Mouse (Mus musculus): ENCODE results near the gene Sh2d1b2.
"Not testable (repeated sequence)": the region's sequence is repeated elsewhere in the genome, so short reads cannot be mapped to it uniquely, and the experiment has no call there.

The Sh2d1b2 gene

DNA sequence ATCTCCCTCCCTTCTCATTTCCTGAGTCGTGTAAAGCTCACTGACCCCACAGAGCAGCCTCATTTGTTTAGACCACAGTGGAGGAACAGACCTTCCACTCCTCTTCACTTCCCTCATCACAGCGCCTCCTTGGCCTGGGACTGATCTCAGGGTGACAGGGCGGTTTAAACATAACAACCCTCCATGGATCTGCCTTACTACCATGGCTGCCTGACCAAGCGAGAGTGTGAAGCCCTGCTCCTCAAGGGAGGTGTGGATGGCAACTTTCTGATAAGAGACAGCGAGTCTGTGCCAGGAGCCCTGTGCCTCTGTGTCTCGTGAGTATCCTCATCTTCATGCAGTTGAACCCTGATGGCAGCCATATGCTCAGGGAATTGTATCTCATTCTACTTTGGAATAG lies at the start of gene Sh2d1b2:
Gene Sh2d1b2 (plus strand): TSS at position 62 of the 400 bp plus-strand sequence.
- not testable (repeated sequence) for DNase-seq (ENCODE audit: extremely low read depth, insufficient read length, low spot score)

DNA sequence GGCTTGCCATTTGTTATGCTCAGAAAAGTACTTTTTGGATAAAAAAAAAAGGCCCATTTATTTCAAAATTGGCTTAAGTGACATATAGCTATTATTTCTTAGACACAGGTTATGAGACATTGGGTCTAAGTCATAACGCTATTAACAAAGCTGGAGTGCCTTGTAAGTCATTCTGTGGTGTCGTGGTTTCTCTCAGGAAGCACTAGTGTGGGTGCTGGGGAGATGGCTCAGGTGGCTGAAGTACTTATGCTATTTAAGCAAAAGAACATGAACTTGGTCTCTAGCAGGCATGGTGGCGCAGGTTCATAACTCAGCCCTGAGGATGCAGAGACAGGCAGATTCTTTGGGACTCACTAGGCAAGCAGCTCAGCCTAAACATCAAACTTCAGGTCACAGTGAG lies 47.4 kb upstream of the Sh2d1b2 start:
- DNase-seq (ENCODE audit: extremely low read depth, insufficient read length, low spot score) = no peak

DNA sequence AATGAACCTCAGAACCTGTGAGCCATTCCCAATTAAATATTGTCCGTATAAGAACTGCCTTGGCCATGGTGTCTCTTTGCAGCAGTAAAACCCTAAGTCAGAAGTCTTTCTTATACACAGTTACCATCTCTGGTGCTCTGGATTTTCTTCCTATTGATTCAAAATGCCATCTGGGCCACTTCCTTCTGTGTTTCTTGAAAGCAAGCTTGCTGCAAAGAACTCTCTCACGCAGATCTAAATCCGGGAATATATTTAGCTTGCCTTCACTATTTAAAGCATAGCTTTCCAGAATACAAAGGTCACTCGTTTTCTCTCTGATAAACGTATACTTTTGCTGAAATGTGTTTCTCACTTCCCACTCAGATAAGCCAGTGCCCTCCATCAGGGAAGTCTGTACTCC lies 46.0 kb upstream of the Sh2d1b2 start:
- no peak for DNase-seq (ENCODE audit: extremely low read depth, insufficient read length, low spot score)

DNA sequence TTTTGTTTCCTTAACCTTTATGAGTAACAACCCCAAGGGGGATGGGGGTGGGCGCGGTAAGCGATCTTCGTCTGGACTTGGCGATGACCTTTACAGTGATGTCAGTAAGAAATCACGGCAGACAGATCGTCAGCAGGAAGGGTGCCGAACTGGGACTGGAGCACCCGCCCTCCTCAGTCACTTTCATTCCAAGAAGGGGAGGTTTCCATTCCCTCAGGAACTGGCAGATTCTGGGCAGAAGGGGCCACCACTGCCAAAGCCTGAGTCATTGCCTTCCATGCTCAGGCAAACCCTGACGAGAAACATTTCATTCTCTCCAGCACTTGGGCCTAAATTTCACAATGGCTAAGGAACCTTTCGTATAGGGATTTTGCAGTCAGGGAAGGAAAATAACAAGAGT lies 43.9 kb upstream of the Sh2d1b2 start:
- peak; percentile 77 for DNase-seq (ENCODE audit: extremely low read depth, insufficient read length, low spot score)

DNA sequence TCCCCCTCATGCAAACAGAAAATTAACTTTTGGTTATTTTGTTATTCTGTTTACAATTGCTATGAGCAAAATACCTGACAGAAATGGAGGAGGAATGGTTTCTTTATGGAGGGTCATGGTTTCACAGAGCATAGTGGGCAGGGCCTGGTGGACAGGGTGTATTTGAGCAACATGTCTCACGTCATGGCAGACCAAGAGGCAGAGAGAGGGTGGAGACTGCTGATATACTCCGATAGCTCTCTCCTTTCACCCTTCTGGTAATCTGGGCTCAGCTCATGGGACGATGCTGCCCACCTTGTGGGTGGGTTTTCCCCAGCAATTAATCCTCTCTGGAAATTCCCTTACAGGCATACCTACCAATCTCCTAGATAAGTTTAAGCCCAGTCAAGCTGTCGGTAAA lies 42.3 kb upstream of the Sh2d1b2 start:
- DNase-seq (ENCODE audit: extremely low read depth, insufficient read length, low spot score) = no peak

DNA sequence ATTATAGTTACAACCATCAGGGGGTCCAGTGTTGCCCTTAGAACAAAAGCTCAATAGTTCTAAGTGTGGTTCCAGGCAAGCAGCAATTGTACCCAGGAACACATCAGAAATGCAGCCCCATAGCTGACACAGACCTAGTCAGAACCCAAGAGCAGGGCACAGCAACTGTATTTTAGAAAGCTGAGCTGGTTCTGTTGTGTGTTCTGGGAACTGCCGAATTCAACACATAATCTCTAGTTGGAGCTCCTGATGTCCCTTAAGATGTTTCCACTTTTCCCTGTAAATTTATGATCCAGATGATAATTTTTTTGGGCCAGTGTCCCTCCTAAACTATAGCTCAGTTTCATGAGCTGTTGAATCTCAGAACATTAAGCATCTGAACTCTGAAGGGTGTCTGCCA lies 40.6 kb upstream of the Sh2d1b2 start:
- no peak for DNase-seq (ENCODE audit: extremely low read depth, insufficient read length, low spot score)

DNA sequence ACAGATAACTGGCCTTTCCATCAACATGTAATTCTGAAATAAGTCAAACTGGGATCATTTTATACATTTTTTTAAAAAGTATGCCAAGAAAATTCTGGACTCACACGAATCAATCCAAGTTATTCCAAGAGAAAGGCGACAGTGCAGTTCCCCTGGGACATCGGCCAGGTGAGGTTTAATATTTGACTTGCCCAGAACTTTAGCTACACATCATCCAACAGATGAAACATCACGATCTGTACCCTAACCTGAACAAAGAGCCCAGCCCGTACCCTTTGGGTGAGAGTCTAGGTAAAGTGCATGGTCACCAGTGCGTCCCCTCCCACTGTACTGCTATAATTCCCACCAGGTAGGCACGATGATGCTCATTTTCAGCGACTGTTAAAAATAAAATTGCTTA lies 36.3 kb upstream of the Sh2d1b2 start:
- DNase-seq (ENCODE audit: extremely low read depth, insufficient read length, low spot score) = no peak

DNA sequence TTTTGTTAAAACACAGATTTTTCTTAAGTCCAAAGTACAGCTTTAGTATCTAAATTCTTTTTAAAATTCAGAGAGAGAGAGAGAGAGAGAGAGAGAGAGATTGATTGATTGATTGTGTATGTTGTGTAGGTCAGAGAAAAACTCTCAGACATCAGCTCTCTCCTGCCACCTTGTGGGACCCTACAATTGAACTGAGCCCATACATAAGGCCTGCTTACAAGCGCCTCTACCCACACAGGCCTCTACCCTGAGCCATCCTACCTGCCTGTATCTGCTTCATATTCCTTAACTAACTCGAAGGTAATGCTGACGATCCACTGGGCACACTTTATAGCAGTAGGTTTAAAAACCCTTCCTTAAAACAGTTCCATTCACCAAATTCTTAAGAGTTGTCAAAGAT lies 32.2 kb upstream of the Sh2d1b2 start:
- DNase-seq (ENCODE audit: extremely low read depth, insufficient read length, low spot score) = no peak

DNA sequence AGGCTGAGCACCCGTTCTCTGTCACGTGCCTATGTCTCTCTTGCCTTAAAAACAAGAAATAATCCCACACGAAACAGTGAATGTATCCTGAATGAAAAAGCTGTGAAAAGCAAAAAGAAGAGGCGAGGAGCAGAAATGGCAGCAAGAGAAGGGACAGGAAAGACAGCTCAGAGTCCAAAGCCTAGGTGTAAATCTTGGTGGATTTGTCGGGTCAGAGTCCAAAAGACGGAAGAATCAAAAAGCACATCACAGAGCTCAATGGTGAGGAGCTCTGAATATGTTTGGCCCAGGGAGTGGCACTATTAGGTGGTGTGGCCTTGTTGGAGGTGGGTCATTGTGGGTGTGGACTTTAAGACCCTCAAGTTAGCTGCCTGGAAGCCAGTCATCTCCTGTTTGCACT lies 26.2 kb upstream of the Sh2d1b2 start:
- DNase-seq (ENCODE audit: extremely low read depth, insufficient read length, low spot score) = no peak

DNA sequence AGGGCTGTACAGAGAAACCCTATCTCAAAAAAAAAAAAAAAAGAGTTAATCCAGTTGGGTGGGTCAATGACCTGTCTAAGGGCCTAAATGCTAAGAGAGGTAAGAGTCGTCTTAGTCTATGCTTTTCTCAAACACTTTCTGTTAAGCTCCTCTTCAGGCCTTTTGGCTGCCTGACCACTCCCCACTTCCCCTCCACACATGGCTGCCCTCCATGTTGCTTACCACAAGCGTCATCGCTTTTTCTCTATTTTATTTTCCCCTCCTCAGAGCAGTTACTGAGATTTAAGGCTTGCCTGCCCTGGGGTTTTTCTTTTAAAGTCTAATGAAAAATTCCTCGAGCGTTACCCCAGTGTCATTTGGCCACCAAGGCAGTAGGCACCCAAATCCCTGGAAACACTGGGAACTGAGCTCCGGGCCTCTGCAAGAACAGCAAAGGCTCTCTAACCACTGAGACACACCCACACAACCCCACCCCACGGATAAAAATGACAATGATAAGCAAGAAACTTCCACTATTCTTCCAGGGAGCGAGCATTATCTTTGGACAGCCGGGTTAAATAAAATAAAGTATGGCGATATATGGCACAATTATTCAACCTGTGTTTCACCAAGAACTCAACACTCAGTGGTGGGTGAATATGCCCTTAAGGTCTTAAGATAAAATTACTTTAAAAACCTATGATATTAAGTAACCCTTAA lies 19.2 kb upstream of the Sh2d1b2 start:
- DNase-seq (ENCODE audit: extremely low read depth, insufficient read length, low spot score) = no peak

DNA sequence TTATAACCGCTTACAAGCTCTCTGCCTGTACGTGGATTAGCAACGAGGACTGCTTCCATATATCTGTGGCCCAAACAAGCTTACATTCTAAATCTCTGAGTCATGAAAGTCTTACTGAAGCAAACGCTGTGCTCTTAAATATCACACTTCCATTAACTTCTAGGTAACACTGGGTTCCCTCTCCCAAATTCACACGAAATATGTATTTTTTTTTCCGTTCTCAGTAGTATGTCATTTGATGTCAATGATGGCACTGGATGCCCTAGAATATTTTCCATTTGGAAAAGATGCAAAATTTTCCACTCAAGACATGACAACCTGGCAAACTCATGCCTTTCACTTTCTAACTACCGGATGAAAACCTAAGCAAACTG lies 18.2 kb upstream of the Sh2d1b2 start:
- DNase-seq (ENCODE audit: extremely low read depth, insufficient read length, low spot score) = no peak

DNA sequence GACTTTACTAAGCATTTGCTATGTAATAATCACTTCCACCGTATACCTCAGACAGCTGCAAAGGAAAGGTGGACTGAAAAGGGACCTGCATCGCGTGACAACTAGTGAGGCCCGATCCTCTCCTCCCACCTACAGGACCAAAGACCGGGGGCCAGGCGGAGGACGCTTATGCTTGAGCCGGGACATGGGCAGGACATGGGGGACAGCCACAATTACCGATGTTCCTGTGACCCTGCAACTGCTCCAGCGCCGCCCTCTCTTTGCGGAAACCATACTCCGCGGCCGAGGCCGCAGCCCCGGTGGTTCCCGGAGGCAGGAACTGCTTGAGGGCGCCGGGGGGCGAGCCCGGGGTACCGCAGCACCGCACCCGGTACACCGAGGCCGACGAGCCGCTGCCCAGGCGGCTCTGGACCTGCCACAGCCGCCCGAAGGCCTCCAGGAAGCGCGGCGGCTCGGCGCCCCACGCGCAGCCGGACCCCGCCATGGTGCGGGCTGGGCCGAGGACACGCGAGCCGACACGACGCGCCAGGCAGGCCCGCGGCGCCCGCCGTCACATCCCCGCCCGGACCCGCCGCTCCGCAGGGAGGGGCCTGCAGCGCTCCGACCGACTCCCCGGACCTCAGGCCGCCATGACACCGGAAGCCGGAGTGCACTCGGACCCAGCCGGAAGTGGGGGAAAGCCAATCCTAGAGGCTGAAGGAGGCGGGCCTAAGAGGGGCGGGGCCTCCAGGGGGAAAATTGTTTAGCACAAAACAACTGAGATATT lies 17.6 kb upstream of the Sh2d1b2 start, which contains the start of gene Uhmk1:
Gene Uhmk1 (minus strand): TSS at position 641 of the 766 bp plus-strand sequence.
- peak; percentile 79 for DNase-seq (ENCODE audit: extremely low read depth, insufficient read length, low spot score)

DNA sequence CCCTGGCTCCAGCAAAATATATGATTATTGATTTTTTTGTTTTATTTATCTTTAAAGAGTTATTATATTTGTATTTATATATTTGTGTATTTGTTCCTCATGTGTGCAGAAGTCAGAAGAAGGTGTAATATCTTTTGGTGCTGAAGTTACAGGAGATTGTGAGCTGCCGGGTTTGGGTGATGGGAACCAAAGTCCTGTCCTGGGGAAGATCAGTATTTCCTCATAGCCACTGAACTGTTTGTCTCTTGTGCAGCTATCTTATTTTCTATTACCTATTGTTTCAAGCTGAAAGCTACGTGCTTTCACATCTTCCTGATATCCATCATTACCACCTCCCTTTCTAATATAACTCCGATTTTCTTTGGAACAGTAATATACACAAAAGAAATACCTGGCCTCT lies 17.0 kb upstream of the Sh2d1b2 start:
- no peak for DNase-seq (ENCODE audit: extremely low read depth, insufficient read length, low spot score)

DNA sequence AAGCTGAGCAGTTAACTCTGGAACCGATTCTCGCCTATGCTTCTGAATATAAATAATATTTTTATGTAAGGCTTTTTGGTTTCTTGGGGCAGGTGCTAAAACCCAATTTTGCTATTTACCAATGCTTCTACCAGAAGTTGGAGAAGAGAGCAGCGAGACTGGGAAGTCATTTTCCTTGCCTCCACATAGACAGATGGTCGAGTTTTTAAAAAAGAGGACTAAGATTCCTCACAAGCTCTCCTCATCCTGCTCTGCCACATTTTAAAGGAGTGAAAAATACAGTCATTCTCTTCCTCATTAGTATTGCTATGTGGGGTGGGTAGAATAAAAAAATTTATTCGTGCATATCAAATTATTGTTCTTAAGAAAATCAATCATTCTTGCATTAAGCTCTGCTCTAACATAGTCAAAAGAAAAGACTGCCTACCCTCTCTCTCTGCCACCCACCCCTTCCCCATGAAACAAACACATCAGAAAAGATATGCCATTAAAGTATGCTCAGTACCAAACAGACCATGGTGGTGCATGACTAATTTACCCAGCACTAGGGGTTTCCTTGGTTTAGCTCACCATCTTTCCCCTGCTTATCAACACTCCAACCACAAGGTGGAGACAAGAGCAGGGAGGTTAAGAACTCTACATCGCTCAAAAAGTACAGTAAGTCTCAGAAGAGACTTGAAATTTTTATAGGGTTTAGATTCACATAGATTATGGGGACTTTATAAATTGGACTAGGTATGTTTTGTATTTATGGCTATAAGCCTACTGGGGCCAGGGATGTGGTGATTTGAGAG lies 14.3 kb upstream of the Sh2d1b2 start:
- DNase-seq (ENCODE audit: extremely low read depth, insufficient read length, low spot score) = no peak

DNA sequence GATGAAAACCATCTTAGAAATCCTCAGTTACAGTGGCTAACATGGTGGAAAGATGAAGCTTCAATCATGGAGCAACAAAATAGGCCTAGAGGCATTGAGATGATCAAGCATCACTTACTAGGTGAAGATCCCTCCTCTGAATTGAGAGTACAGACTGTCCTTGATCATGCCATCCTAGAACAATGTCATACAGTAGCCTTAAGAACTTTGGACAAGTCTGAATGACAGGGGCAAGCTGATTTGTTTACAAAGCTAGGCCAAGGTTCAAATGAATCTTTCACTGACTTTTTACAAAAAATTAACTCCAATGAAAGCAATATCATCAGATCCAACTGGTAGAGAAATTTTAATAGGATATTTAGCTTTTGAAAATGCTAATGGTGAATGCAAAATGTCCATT lies 12.2 kb upstream of the Sh2d1b2 start:
- DNase-seq (ENCODE audit: extremely low read depth, insufficient read length, low spot score) = no peak

DNA sequence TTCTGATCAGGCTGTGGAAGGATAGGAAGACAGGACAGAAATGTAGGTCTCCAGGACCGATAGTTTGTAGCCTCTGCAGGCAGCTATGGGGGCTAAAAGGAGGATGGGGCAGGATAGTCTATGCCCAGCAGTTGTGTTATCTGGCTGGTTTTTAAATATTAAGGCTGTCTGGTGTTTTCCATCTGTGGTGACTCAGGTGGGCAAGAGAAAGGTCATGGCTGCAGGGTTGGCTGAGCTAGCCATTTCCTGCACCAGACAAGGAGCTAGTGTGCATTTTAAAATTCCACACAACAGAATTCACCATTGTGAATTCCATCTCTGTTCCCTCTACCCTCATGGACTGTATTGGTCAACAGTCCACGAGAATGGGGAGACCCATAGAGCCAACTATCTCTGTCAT lies 9.3 kb upstream of the Sh2d1b2 start:
- no peak for DNase-seq (ENCODE audit: extremely low read depth, insufficient read length, low spot score)

DNA sequence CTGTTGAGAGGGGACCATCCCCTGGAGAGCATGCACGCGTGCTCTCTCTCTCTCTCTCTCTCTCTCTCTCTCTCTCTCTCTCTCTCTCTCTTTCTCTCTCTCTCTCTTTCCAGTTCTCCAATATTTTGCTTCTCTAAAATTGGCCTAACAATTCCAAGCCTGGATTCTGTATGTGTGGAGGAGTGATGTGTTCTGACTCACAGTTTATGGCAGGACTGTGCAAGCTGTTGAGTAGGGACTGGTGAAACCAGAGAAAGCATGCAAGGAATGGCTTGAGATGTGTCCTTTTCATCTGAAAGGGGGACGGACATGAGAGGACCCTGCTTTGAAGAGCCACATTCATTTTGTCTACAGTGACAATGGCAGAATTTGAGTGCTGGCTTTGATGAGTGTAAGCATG lies 12.5 kb downstream of the Sh2d1b2 start:
- no peak for DNase-seq (ENCODE audit: extremely low read depth, insufficient read length, low spot score)

DNA sequence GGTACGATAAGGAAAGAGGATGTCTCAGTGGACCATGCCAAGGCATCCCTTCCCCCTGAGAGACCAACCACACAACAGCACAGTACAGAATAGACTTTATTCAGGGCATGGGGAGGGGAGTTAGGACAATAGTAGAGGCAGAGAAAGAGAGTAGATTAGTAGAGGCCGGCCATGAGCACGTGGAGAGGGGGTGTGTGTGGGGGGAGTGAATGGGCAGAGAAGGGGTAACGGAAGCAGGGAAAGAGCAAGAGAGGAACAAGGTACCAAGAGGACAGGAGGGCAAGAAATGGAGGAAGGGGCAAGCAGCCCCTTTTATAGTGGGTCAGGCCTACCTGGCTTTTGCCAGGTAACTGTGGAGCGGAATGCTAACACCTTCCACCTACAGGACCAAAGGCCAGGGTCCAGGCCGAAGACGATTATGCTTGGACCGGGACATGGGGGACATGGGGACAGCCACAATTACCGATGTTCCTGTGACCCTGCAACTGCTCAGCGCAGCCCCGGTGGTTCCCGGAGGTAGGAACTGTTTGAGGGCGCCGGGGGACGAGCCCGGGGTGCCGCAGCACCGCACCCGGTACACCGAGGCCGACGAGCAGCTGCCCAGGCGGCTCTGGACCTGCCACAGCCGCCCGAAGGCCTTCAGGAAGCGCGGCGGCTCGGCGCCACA lies 22.5 kb downstream of the Sh2d1b2 start:
- DNase-seq (ENCODE audit: extremely low read depth, insufficient read length, low spot score) = peak; percentile 30

DNA sequence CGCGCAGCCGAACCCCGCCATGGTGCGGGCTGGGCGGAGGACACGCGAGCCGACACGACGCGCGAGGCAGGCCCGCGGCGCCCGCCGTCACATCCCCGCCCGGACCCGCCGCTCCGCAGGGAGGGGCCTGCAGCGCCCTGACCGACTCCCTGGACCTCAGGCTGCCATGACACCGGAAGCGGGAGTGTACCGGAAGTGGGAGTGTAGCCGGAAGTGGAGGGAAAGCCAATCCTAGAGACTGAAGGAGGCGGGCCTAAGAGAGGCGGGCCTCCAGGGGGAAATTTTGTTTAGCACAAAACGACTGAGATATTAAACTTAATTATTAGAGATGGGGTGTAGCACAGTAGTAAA lies 23.0 kb downstream of the Sh2d1b2 start:
- DNase-seq (ENCODE audit: extremely low read depth, insufficient read length, low spot score) = peak; percentile 62

DNA sequence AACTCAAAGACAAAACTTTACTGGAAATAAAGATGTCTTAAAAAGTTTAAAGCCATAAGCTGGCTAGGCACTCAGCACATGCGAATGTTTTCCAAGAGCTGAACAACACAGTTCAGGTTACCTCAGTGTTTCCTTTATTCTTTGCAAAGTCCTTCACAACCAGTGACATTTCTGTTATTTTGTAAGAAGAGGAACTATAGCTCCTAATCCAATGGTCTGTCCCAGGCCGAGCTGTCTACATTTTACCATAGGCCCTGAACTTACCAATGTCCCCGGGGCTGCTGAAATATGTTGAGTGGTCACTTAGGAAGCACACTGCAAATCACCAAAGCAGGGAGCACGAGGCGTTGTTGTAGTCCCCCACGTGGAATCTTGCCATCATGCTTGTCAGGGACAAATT lies 37.7 kb downstream of the Sh2d1b2 start:
- DNase-seq (ENCODE audit: extremely low read depth, insufficient read length, low spot score) = no peak

DNA sequence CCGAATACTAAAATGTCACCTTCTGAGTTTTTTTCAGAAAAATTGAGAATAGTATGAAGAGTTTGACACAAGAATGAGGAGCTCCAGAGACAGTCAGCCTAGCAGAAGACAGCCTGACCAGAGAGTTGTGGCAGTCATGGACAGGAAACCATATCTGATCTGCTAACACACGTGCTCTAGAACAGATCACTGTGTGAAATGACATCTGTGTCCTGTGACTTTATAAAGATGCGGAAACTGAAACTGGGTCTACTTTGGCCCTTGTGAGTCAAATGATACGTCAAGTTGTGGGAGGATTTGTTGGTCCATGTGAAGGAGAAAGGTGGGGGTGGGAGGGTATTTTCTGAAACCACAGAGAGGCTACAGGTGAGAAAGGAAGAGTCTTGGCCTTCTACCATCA lies 38.1 kb downstream of the Sh2d1b2 start:
- no peak for DNase-seq (ENCODE audit: extremely low read depth, insufficient read length, low spot score)
